Mouse (Mus musculus): ENCODE measurements around the gene Aplp1. TPM values are rescaled to one million over a fixed set of nuclear protein-coding genes. Genes with fewer than 3 reads are reported as not detected.

The Aplp1 gene
- polyA plus RNA-seq, 1 experiment from 2014 or later: 306 TPM

DNA sequence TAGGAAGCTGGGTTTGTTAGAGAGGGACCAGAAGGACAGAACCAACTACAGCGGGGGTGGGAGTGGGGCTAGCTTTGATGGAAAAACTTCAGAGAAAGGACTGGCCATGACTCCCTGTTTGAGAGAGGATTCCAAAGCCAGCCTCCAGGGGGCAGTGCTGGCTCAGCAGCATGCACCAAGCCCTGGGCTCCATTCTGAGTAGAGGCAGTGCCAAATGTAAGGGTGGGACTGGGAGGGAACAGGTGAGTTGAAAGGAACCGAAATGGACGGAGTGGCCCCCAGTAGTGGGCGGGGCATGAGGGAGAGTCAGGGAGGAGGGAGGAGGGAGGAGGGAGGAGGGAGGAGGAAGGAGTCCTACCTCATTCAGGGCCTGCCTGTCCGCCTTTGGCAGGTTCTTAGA is 4.6 kb downstream of the Aplp1 start:
- H3K27me3 ChIP-seq: no peaks in the 10 kb centered on the region
- peaks cover 73% of the 10 kb centered on the region for H3K36me3 ChIP-seq (ENCODE audit: poor library complexity, severe bottlenecking)
- ATAC-seq: no peak
- H3K9ac ChIP-seq: no peak overlapping the region
- H3K4me2 ChIP-seq: no peak overlapping the region
- WGBS: 44% methylated on average over 2 of the region's 5 CpGs
- no peaks in the 10 kb centered on the region for H3K9me3 ChIP-seq (replicated peaks)
- no peak overlapping the region for H3K27ac ChIP-seq
- H3K4me1 ChIP-seq: peaks cover 17% of the 10 kb centered on the region
- no peak overlapping the region for H3K4me3 ChIP-seq

DNA sequence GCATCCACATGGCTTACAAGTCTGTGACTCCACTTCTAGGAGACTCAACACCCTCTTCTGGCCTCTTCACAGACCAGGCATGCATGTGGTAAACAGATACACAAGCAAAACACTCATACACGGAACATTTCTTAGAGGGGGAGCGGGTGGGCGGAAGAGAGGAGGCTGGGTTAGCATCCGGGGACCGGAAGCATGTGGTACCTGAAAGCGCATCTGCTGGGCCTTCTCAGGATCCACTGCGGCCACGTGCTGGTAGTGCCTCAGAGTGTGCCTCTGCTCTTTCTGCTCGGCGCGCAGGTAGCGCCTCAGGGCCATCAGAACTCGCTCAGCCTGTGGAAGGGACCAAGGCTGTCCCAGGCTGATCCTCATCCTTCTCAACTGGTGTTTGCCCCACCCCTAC is 5.6 kb downstream of the Aplp1 start:
- peaks cover 82% of the 10 kb centered on the region for H3K36me3 ChIP-seq (ENCODE audit: poor library complexity, severe bottlenecking)
- no peak overlapping the region for H3K4me3 ChIP-seq
- 79% methylated on average over 13 of the region's 13 CpGs for WGBS
- peaks cover 3% of the 10 kb centered on the region; the same call in 1 of the 2 replicates for H3K27me3 ChIP-seq
- H3K4me2 ChIP-seq: no peak overlapping the region
- H3K9ac ChIP-seq: no peak overlapping the region
- H3K27ac ChIP-seq: no peak overlapping the region
- peaks cover 16% of the 10 kb centered on the region for H3K4me1 ChIP-seq
- ATAC-seq: no peak
- H3K9me3 ChIP-seq (replicated peaks): no peaks in the 10 kb centered on the region

GRCm38 (mm10) chr7:30436879-30437278 is 8.5 kb downstream of the Aplp1 start:
- Histone ChIP-seq H3K4me3 (no peak overlapping the region), H3K27me3 (peaks cover 3% of the 10 kb centered on the region; the same call in 1 of the 2 replicates), H3K9me3 (replicated peaks) (no peaks in the 10 kb centered on the region), H3K4me2 (no peak overlapping the region), H3K9ac (no peak overlapping the region), H3K4me1 (no peaks in the 10 kb centered on the region), H3K36me3 (ENCODE audit: poor library complexity, severe bottlenecking) (peaks cover 72% of the 10 kb centered on the region), H3K27ac (no peak overlapping the region)
- 13% methylated on average over 10 of the region's 10 CpGs for WGBS
- ATAC-seq: no peak

- Histone ChIP-seq H3K36me3 (ENCODE audit: poor library complexity, severe bottlenecking) (peaks cover 55% of the 10 kb centered on the region), H3K9me3 (replicated peaks) (no peaks in the 10 kb centered on the region), H3K4me3 (no peak overlapping the region), H3K27me3 (peaks cover 3% of the 10 kb centered on the region; the same call in 1 of the 2 replicates), H3K9ac (no peak overlapping the region), H3K4me2 (no peak overlapping the region), H3K4me1 (no peaks in the 10 kb centered on the region), H3K27ac (no peak overlapping the region)
- WGBS: 57% methylated on average over 9 of the region's 9 CpGs
- no peak for ATAC-seq
These were observed 10.2 kb downstream of the Aplp1 start for GRCm38 (mm10) chr7:30435156-30435555.

DNA sequence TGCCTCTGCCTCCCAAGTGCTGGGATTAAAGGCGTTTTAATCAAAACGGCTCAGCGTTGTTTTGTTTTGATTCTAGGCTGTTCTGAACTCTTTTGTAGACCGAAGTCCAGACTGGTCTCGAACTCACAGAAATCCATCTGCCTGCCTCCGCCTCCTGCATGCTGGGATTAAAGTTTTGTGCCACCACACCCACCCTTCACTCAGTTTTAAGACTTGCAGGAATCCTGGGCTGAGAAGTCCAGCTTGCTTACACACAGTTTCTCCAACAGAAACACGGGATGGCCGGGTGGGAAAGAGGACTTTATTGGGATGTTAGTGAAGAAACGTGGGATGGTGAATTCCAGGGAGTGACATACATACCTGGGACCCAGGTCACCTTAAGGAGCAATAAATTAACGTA is 10.6 kb downstream of the Aplp1 start:
- H3K27ac ChIP-seq: no peak overlapping the region
- no peak for ATAC-seq
- H3K27me3 ChIP-seq: peaks cover 3% of the 10 kb centered on the region; the same call in 1 of the 2 replicates
- no peaks in the 10 kb centered on the region for H3K4me1 ChIP-seq
- peaks cover 50% of the 10 kb centered on the region for H3K36me3 ChIP-seq (ENCODE audit: poor library complexity, severe bottlenecking)
- H3K9ac ChIP-seq: no peak overlapping the region
- WGBS: 73% methylated on average over 10 of the region's 10 CpGs
- no peak overlapping the region for H3K4me2 ChIP-seq
- no peak overlapping the region for H3K4me3 ChIP-seq
- H3K9me3 ChIP-seq (replicated peaks): no peaks in the 10 kb centered on the region

DNA sequence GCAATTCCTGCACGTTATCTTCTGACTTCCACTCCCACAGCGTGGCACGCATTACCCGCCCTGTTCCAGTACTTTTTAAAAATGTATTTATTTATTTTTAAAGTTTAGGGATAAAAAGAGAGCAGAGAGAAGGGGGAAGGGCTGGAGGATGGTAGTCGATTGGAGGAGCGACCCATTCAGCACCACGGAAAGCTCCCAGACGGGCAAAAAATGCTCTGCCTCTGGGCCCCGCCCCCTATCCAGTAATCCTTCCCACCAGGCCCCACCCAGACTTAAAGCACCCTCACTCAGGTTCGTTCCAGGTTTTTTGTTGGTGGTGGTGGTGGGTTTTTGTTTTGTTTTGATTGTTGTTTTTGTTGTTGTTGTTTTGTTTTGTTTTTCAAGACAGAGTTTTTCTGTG is 11.1 kb downstream of the Aplp1 start:
- no peak overlapping the region for H3K9ac ChIP-seq
- no peak overlapping the region for H3K4me2 ChIP-seq
- 3% methylated on average over 10 of the region's 10 CpGs for WGBS
- H3K9me3 ChIP-seq (replicated peaks): no peaks in the 10 kb centered on the region
- peaks cover 3% of the 10 kb centered on the region; the same call in 1 of the 2 replicates for H3K27me3 ChIP-seq
- no peaks in the 10 kb centered on the region for H3K4me1 ChIP-seq
- no peak overlapping the region for H3K27ac ChIP-seq
- H3K36me3 ChIP-seq (ENCODE audit: poor library complexity, severe bottlenecking): peaks cover 46% of the 10 kb centered on the region
- ATAC-seq: no peak
- H3K4me3 ChIP-seq: no peak overlapping the region

DNA sequence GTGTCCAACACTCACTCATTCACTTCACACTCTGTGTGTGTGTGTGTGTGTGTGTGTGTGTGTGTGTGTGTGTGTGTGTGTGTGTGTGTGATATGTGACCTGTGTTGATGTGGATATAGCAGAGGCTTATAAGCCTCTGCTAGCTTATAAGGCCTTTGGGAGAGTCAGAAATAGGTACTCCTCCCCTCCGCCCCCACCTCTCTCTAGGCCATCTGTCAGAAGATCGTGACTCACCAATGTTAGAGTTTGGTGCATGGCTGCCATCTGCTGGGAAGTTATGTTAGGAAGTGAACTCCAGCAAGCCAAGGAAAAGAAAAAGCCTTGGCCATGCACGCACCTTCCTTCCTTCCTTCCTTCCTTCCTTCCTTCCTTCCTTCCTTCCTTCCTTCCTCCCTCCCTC is 13.5 kb downstream of the Aplp1 start:
- Histone ChIP-seq H3K4me1 (no peaks in the 10 kb centered on the region), H3K36me3 (ENCODE audit: poor library complexity, severe bottlenecking) (peaks cover 35% of the 10 kb centered on the region), H3K9me3 (replicated peaks) (no peaks in the 10 kb centered on the region), H3K9ac (no peak overlapping the region), H3K4me3 (no peak overlapping the region), H3K27ac (no peak overlapping the region), H3K4me2 (no peak overlapping the region), H3K27me3 (peaks cover 3% of the 10 kb centered on the region; the same call in 1 of the 2 replicates)
- WGBS: 19% methylated on average over 3 of the region's 3 CpGs
- peak; percentile 67; the same call in 1 of the 2 replicates for ATAC-seq

DNA sequence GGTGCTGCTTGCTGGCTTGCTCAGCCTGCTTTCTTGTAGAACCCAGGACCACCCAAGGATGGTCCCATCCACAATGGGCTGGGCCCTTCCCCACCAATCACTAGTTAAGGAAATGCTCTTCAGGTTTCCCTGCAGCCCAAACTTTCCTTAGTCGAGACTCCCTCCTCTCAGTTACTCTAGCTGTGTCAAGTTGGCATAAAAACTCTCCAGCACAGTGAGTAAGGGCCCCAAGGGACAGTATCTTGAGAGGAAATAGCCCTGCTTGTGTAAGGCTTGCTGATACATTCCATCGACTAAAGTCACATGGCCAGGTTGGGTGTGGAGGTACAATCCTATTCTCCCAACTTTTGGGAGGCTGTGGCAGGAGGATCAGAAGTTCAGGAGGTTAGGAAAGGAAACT is 15.1 kb downstream of the Aplp1 start:
- no peaks in the 10 kb centered on the region for H3K4me1 ChIP-seq
- no peaks in the 10 kb centered on the region for H3K9me3 ChIP-seq (replicated peaks)
- peaks cover 28% of the 10 kb centered on the region for H3K36me3 ChIP-seq (ENCODE audit: poor library complexity, severe bottlenecking)
- no peak for ATAC-seq
- H3K27ac ChIP-seq: no peak overlapping the region
- H3K4me3 ChIP-seq: no peak overlapping the region
- no peak overlapping the region for H3K9ac ChIP-seq
- WGBS: 63% methylated on average over 2 of the region's 2 CpGs
- H3K27me3 ChIP-seq: peaks cover under 1% of the 10 kb centered on the region; the same call in 1 of the 2 replicates
- no peak overlapping the region for H3K4me2 ChIP-seq

DNA sequence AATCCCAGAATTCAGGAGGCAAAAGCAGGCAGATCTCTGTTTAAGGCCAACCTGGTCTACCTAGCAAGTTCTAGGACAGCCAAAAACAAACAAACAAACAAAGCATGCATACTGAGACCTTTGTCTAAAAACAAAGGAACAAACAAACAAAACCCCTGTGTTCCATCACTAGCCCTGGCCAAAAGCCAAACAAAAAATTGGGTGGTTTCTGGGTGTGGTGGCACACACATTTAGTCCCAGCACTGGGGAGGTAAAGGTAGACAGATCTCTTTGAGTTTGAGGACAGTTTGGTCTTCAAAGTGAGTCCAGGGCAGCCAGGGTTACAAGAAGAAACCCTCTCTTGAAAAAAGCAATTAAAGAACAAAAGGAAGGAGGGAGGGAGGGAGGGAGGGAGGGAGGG is 16.0 kb downstream of the Aplp1 start:
- ATAC-seq: no peak
- Histone ChIP-seq H3K27ac (no peak overlapping the region), H3K27me3 (no peaks in the 10 kb centered on the region), H3K9me3 (replicated peaks) (no peaks in the 10 kb centered on the region), H3K36me3 (ENCODE audit: poor library complexity, severe bottlenecking) (peaks cover 21% of the 10 kb centered on the region), H3K4me1 (no peaks in the 10 kb centered on the region), H3K4me3 (no peak overlapping the region), H3K4me2 (no peak overlapping the region), H3K9ac (no peak overlapping the region)

DNA sequence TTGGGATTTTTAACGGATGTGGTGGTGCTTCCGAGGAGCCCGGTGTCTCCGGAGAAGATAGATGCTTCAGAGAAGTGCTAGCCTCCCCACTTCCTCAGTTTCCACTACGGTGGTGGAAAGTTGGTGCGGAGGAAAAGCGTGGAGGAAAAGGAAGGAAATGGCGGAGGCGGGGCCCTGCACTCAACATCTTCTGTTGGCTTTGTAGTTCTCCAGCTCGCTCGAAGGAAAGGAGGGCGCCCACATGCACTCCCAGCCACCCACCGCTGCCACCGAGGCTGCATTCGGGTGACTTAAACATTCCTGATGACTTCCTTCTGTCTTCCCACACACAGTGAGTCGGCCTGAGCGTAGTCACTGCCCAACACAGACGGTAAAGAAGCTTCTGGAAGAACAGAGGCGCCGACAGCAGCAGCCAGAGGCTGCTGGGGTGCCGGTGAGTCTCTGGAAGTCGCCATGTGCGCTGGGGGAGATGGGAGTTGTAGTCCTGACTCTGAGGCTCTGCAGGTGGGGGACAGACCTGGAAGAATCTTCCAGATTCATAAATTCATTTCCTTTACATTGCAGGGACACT is 22.2 kb downstream of the Aplp1 start:
- WGBS: 52% methylated on average over 23 of the region's 23 CpGs

DNA sequence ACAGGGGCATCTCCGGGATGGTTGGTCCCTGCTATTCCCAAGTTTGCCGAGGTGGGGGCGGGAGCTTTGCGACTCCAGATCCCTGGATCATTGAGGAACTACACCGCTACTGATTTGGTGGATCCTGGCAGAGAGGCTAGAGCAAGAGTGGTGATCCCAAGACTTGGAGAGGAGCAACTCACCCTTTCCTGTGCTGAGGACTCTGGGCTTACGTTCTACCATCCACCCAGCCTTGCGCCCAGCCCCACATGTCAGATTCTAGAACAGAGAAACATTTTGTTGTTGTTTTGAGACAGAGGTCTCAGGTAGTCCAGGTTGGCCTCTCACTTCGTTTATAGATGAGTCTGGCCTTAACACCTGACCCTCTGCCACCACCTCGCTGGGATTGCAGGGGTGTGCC is 22.8 kb downstream of the Aplp1 start:
- H3K27ac ChIP-seq: no peak overlapping the region
- H3K4me1 ChIP-seq: peaks cover 21% of the 10 kb centered on the region
- H3K36me3 ChIP-seq (ENCODE audit: poor library complexity, severe bottlenecking): peaks cover 12% of the 10 kb centered on the region
- no peaks in the 10 kb centered on the region for H3K27me3 ChIP-seq
- peak overlapping the region; percentile 71 for H3K9ac ChIP-seq
- 15% methylated on average over 9 of the region's 9 CpGs for WGBS
- peak overlapping the region; percentile 59 for H3K4me3 ChIP-seq
- ATAC-seq: peak; percentile 50; the same call in 1 of the 2 replicates
- H3K4me2 ChIP-seq: peak overlapping the region; percentile 81
- peaks cover 7% of the 10 kb centered on the region; the same call in 1 of the 2 replicates for H3K9me3 ChIP-seq (replicated peaks)

More for the DNA sequence above, 22.2 kb downstream of the Aplp1 start:
- Histone ChIP-seq H3K9ac (peak overlapping the region; percentile 71), H3K4me3 (peak overlapping the region; percentile 59), H3K27me3 (no peaks in the 10 kb centered on the region), H3K4me2 (peak overlapping the region; percentile 81), H3K9me3 (replicated peaks) (peaks cover 7% of the 10 kb centered on the region; the same call in 1 of the 2 replicates), H3K36me3 (ENCODE audit: poor library complexity, severe bottlenecking) (peaks cover 18% of the 10 kb centered on the region), H3K4me1 (peaks cover 21% of the 10 kb centered on the region), H3K27ac (peak overlapping the region; percentile 27; the same call in 1 of the 2 replicates)
- no peak for ATAC-seq

GRCm38 (mm10) chr7:30421890-30422435 is 23.4 kb downstream of the Aplp1 start:
- Histone ChIP-seq H3K4me3 (peak overlapping the region; percentile 59), H3K4me2 (peak overlapping the region; percentile 81), H3K9me3 (replicated peaks) (peaks cover 7% of the 10 kb centered on the region; the same call in 1 of the 2 replicates), H3K9ac (peak overlapping the region; percentile 71), H3K36me3 (ENCODE audit: poor library complexity, severe bottlenecking) (peaks cover 11% of the 10 kb centered on the region), H3K4me1 (peaks cover 21% of the 10 kb centered on the region), H3K27me3 (no peaks in the 10 kb centered on the region), H3K27ac (no peak overlapping the region)
- ATAC-seq: peak; percentile 91
- under 1% methylated on average over 45 of the region's 45 CpGs for WGBS

Measured in forebrain, embryonic 13.5 days (tissue).